Mouse (Mus musculus): ENCODE measurements around the gene Synpo2l. TPM values are rescaled to one million over a fixed set of nuclear protein-coding genes. Genes with fewer than 3 reads are reported as not detected.
"Not testable (repeated sequence)": the region's sequence is repeated elsewhere in the genome, so short reads cannot be mapped to it uniquely, and the experiment has no call there.

Gene Synpo2l
- polyA plus RNA-seq (2015; fragmentation: Nextera tagmentation; extraction: Ambion mirVana), result 2.3 and 3.3 TPM in 2 replicates

DNA sequence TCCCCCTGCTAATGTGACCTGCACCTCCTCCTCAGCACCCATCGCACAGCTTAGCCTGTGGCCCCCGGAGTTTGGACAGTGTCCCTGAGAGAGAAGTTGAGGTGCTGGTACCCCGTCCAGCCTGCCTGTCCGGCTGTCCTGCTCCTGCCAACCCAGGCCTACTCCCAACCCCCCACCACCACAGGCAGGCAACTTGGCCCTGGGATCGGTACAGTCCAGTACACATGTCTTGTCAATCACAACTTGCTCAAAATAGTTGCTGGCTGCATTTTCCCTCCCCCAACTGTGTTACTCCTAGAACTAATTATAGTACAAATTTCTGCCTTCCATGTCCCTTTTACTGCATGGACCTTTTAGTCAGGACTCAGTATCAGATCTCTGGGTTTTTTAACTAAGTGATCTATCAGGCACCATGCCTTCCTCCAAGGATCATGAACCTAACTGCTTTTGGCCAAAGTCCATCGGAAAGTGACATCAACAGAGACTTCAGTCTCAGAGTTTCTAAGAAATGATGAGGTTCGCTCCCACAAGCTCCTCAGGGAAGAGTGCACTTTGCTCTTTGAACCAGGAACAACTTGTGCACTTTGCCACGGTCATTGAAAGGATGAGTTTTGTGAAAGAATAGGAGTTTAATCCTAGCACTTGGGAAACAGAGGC is at the start of gene Synpo2l:
Gene Synpo2l (minus strand): TSS at position 201 of the 657 bp plus-strand sequence.
- H3K36me3 ChIP-seq, result no peaks in the 10 kb centered on the region
- H3K4me1 ChIP-seq, result no peaks in the 10 kb centered on the region
- no peaks in the 10 kb centered on the region for H3K9me3 ChIP-seq
- no peak for ATAC-seq (ENCODE audit: insufficient number of reproducible peaks, insufficient read depth, low FRiP score, low TSS enrichment, low read depth)
- no peak within 1 kb of the TSS for H3K4me3 ChIP-seq
- H3K27ac ChIP-seq, result no peak within 1 kb of the TSS
- H3K27me3 ChIP-seq, result peaks cover 27% of the 10 kb centered on the region
- H3K4me2 ChIP-seq, result no peak within 1 kb of the TSS
- WGBS, result 80% methylated on average over 8 of the region's 8 CpGs
- H3K9ac ChIP-seq, result no peak within 1 kb of the TSS

- Histone ChIP-seq H3K27ac (no peak overlapping the region), H3K27me3 (no peaks in the 10 kb centered on the region), H3K4me2 (no peak overlapping the region), H3K4me1 (peaks cover 11% of the 10 kb centered on the region), H3K9me3 (no peaks in the 10 kb centered on the region), H3K4me3 (no peak overlapping the region), H3K36me3 (peaks cover 89% of the 10 kb centered on the region), H3K9ac (no peak overlapping the region)
- WGBS, result 85% methylated on average over 11 of the region's 11 CpGs
- ATAC-seq (ENCODE audit: insufficient number of reproducible peaks, insufficient read depth, low FRiP score, low TSS enrichment, low read depth), result no peak
Measured at GRCm38 (mm10) chr14:20713832-20714231, 45.7 kb upstream of the Synpo2l start.

DNA sequence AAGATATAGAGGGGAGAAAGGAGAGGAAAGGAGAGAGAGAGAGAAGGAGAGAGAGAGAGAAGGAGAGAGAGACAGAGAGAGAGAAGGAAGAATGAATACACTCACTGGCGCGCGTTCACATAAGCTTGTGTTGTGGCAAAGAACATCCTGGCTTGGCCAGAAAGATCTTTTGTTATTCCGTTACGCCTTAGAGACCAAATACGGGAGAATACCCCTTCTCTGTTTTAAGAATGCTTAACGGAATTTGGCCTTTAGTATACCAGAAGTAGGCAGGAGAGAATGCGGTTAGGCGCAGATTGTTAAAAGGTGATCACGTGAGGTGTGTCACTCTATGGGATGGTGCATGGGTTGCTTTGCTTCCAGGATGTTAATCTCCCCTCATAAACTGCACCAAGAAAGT is 40.1 kb upstream of the Synpo2l start:
- 7% methylated on average over 10 of the region's 10 CpGs for WGBS
- H3K36me3 ChIP-seq, result peaks cover 43% of the 10 kb centered on the region
- peak overlapping the region; percentile 90; the same call in 1 of the 2 replicates for H3K27ac ChIP-seq

GRCm38 (mm10) chr14:20707201-20708190 is 39.3 kb upstream of the Synpo2l start, which contains the start of gene Zswim8:
Gene Zswim8 (plus strand): TSS chr14:20707552.
- H3K36me3 ChIP-seq, result peaks cover 36% of the 10 kb centered on the region
- H3K4me3 ChIP-seq, result peak within 1 kb of the TSS; percentile 100
- H3K27ac ChIP-seq, result peak within 1 kb of the TSS; percentile 90
- no peaks in the 10 kb centered on the region for H3K27me3 ChIP-seq
- H3K9me3 ChIP-seq, result no peaks in the 10 kb centered on the region
- 1% methylated on average over 80 of the region's 80 CpGs for WGBS
- peak within 1 kb of the TSS; percentile 99 for H3K9ac ChIP-seq
- ATAC-seq (ENCODE audit: insufficient number of reproducible peaks, insufficient read depth, low FRiP score, low TSS enrichment, low read depth), result peak; percentile 86
- peak within 1 kb of the TSS; percentile 78 for H3K4me2 ChIP-seq
- H3K4me1 ChIP-seq, result peaks cover 24% of the 10 kb centered on the region

More for the DNA sequence above, 40.1 kb upstream of the Synpo2l start:
- H3K4me1 ChIP-seq, result peaks cover 24% of the 10 kb centered on the region
- H3K27me3 ChIP-seq, result no peaks in the 10 kb centered on the region
- peak overlapping the region; percentile 78 for H3K4me2 ChIP-seq
- no peak for ATAC-seq (ENCODE audit: insufficient number of reproducible peaks, insufficient read depth, low FRiP score, low TSS enrichment, low read depth)
- H3K4me3 ChIP-seq, result peak overlapping the region; percentile 100
- H3K9ac ChIP-seq, result peak overlapping the region; percentile 99
- no peaks in the 10 kb centered on the region for H3K9me3 ChIP-seq

- peaks cover 14% of the 10 kb centered on the region for H3K36me3 ChIP-seq
- peak overlapping the region; percentile 87 for H3K27ac ChIP-seq
- H3K4me2 ChIP-seq, result peak overlapping the region; percentile 65
- not testable (repeated sequence) for H3K27me3 ChIP-seq; ATAC-seq (ENCODE audit: insufficient number of reproducible peaks, insufficient read depth, low FRiP score, low TSS enrichment, low read depth); H3K9me3 ChIP-seq
- H3K4me1 ChIP-seq, result peaks cover 39% of the 10 kb centered on the region
- H3K4me3 ChIP-seq, result peak overlapping the region; percentile 81
- peak overlapping the region; percentile 86 for H3K9ac ChIP-seq
- 5% methylated on average over 8 of the region's 8 CpGs for WGBS
Measured at GRCm38 (mm10) chr14:20703461-20703860, 35.3 kb upstream of the Synpo2l start.

DNA sequence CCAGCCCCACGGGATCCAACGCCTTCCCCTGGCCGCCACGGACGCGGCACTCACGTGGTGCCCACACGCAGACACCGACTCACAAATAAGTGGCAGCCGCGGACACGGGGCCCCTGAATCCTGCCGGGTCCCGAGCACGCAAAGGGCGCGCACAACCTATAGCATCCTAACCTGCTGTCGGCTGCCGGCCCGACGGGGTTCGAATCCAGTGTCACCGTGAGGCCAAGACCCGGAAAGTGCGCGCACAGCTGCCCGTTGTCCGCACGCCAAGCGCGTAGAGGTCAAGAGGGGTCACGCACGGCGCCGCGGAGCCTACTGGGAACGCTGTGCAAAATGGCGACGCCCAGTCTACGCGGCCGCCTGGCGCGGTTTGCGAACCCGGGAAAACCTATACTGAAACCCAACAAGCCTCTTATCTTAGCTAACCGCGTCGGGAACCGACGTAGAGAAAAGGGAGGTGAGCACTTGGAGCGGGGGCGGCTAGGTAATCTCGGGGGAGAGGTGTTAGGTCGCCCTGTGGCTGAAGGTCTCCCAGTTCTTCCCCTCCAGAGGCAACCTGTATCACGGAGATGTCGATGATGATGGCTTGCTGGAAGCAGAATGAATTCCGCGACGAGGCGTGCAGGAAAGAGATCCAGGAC is 34.7 kb upstream of the Synpo2l start, which contains the start of gene Chchd1:
Gene Chchd1 (plus strand): TSS at position 266 of the 641 bp plus-strand sequence.
- H3K36me3 ChIP-seq, result peaks cover 20% of the 10 kb centered on the region
- ATAC-seq (ENCODE audit: insufficient number of reproducible peaks, insufficient read depth, low FRiP score, low TSS enrichment, low read depth), result 0 out of 2 replicates have a peak, but pooled peaks have one; percentile 49
- peak within 1 kb of the TSS; percentile 81 for H3K4me3 ChIP-seq
- peak within 1 kb of the TSS; percentile 86 for H3K9ac ChIP-seq
- H3K27me3 ChIP-seq, result no peaks in the 10 kb centered on the region
- WGBS, result under 1% methylated on average over 61 of the region's 61 CpGs
- H3K27ac ChIP-seq, result peak within 1 kb of the TSS; percentile 87
- peak within 1 kb of the TSS; percentile 65 for H3K4me2 ChIP-seq
- peaks cover 43% of the 10 kb centered on the region for H3K4me1 ChIP-seq
- no peaks in the 10 kb centered on the region for H3K9me3 ChIP-seq

DNA sequence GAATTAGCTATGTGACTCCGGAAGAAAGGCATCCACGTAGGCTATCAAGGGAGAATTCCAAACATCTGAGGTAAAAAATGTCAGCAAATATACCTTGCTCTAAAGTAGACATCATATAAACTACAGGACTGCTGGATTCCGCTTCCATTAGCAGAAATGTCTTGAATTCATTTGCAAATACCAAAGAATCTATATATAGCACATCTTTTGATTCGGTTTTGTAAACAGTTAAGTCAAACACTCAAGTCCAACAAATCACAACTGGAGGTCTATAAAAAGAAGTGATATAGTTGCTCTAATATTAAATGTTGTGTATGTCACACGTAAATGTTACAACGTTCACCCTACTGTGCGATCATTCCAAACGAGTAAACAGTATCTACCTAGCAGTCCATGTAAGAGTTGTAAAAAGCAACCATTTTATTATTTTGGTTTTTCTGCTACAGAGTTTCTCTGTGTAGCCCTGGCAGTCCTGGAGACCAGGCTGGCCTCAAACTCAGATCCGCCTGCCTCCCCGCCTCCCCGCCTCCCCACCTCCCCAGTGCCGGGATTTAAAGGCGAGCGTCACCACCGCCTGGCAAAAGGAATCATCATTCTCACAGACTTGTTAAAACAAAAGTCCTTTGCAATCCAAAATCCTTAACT is 34.1 kb upstream of the Synpo2l start:
- Histone ChIP-seq H3K4me3 (peak overlapping the region; percentile 81), H3K4me2 (peak overlapping the region; percentile 65), H3K27ac (peak overlapping the region; percentile 87), H3K27me3 (no peaks in the 10 kb centered on the region), H3K9me3 (no peaks in the 10 kb centered on the region), H3K36me3 (peaks cover 20% of the 10 kb centered on the region), H3K9ac (peak overlapping the region; percentile 86), H3K4me1 (peaks cover 48% of the 10 kb centered on the region)
- ATAC-seq (ENCODE audit: insufficient number of reproducible peaks, insufficient read depth, low FRiP score, low TSS enrichment, low read depth), result no peak
- WGBS, result 10% methylated on average over 15 of the region's 15 CpGs

- 82% methylated on average over 8 of the region's 8 CpGs for WGBS
- no peak for ATAC-seq (ENCODE audit: insufficient number of reproducible peaks, insufficient read depth, low FRiP score, low TSS enrichment, low read depth)
- H3K4me1 ChIP-seq, result peaks cover 55% of the 10 kb centered on the region
Measured at GRCm38 (mm10) chr14:20701554-20701953, 33.4 kb upstream of the Synpo2l start.

DNA sequence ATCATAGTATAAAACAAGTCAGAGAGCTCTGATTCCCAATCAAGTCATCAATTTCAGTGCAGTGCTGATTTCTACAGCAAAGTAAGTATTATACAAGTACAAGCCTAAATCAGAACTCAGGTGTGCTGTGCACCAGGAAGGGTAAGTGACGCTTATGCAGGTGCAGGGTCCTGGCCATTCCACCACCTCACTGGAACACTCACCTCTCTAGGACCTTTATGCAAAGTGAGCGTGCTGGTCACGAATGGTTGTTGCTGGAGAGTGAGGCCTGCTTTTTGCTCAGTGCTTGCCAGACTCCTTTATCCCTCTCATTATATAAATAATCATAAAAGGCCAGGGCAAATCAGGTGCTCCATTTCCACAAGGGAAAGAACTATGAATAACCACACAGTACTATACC is 32.2 kb upstream of the Synpo2l start:
- WGBS, result 89% methylated on average over 3 of the region's 3 CpGs
- no peak for ATAC-seq (ENCODE audit: insufficient number of reproducible peaks, insufficient read depth, low FRiP score, low TSS enrichment, low read depth)
- no peak overlapping the region for H3K4me2 ChIP-seq
- peaks cover 19% of the 10 kb centered on the region for H3K36me3 ChIP-seq
- no peak overlapping the region for H3K9ac ChIP-seq
- peaks cover 63% of the 10 kb centered on the region for H3K4me1 ChIP-seq
- no peak overlapping the region for H3K27ac ChIP-seq
- H3K27me3 ChIP-seq, result no peaks in the 10 kb centered on the region
- no peaks in the 10 kb centered on the region for H3K9me3 ChIP-seq
- no peak overlapping the region for H3K4me3 ChIP-seq

More at GRCm38 (mm10) chr14:20701554-20701953, 33.4 kb upstream of the Synpo2l start:
- Histone ChIP-seq H3K4me2 (peak overlapping the region; percentile 65), H3K9ac (peak overlapping the region; percentile 86), H3K27ac (no peak overlapping the region), H3K27me3 (no peaks in the 10 kb centered on the region), H3K9me3 (no peaks in the 10 kb centered on the region), H3K4me3 (peak overlapping the region; percentile 81), H3K36me3 (peaks cover 20% of the 10 kb centered on the region)

- Histone ChIP-seq H3K4me2 (no peak overlapping the region), H3K27ac (no peak overlapping the region), H3K36me3 (peaks cover 20% of the 10 kb centered on the region), H3K4me3 (no peak overlapping the region), H3K9ac (peak overlapping the region; percentile 28; the same call in 1 of the 2 replicates), H3K4me1 (peaks cover 63% of the 10 kb centered on the region), H3K27me3 (no peaks in the 10 kb centered on the region), H3K9me3 (no peaks in the 10 kb centered on the region)
- ATAC-seq (ENCODE audit: insufficient number of reproducible peaks, insufficient read depth, low FRiP score, low TSS enrichment, low read depth), result no peak
- 88% methylated on average over 2 of the region's 2 CpGs for WGBS
Measured at GRCm38 (mm10) chr14:20698515-20698914, 30.4 kb upstream of the Synpo2l start.

All from embryonic facial prominence, embryonic 13.5 days (tissue).